Mouse (Mus musculus) G1E (cell line): ENCODE results near the gene Muc1. TPM values are rescaled to one million over a fixed set of nuclear protein-coding genes. Genes with fewer than 3 reads are reported as not detected.

Experiments used
- ATAC-seq: 2 replicates; pipeline ENCODE4 v1.8.0; 2016; ENCODE audit warnings: mild to moderate bottlenecking; ENCODE audit not compliant: insufficient number of reproducible peaks, poor library complexity, low FRiP score, severe bottlenecking; ENCODE audit errors: extremely low read depth
- DNase-seq: peaks from one replicate; pipeline ENCODE4 v3.0.0; 2012; ENCODE audit warnings: low spot score
- H3K27me3 ChIP-seq: 2 replicates; pipeline ENCODE4 v1.6.1; 2012; ENCODE audit warnings: mild to moderate bottlenecking, low read length, inconsistent platforms; ENCODE audit not compliant: insufficient read depth
- H3K36me3 ChIP-seq: replicated peaks from 2 replicates; pipeline ENCODE3; 2012; ENCODE audit warnings: mild to moderate bottlenecking, inconsistent platforms
- H3K4me1 ChIP-seq: 2 replicates; pipeline ENCODE4 v1.6.1; 2012; ENCODE audit warnings: low read depth, low read length, inconsistent platforms, mixed read lengths; ENCODE audit not compliant: insufficient read depth
- H3K4me3 ChIP-seq: 2 replicates; pipeline ENCODE4 v1.5.1; 2012; ENCODE audit warnings: low read depth, mild to moderate bottlenecking, inconsistent platforms, low read length, moderate library complexity, mixed read lengths
- H3K9me3 ChIP-seq: replicated peaks from 2 replicates; pipeline ENCODE4 v1.6.1; 2012; ENCODE audit warnings: inconsistent platforms
- CTCF ChIP-seq: IDR thresholded peaks from 2 replicates; pipeline ENCODE4 v1.5.1; 2012; ENCODE audit warnings: low read depth, low read length, inconsistent platforms, mixed read lengths
- GATA1 ChIP-seq: IDR thresholded peaks from 2 replicates; pipeline ENCODE4 v1.6.1; 2012; ENCODE audit warnings: borderline replicate concordance, low read length, inconsistent platforms, mixed read lengths
- GATA2 ChIP-seq: IDR thresholded peaks from 2 replicates; pipeline ENCODE4 v1.6.1; 2012; ENCODE audit warnings: low read depth, low read length, inconsistent platforms, borderline replicate concordance
- POLR2AphosphoS5 ChIP-seq: IDR thresholded peaks from 2 replicates; pipeline ENCODE4 v1.6.1; 2012; ENCODE audit warnings: low read depth, low read length, inconsistent platforms; ENCODE audit not compliant: insufficient replicate concordance
- TAL1 ChIP-seq: conservative IDR thresholded peaks from 2 replicates; pipeline ENCODE4 v1.6.1; 2012; ENCODE audit warnings: low read depth, low read length, inconsistent platforms, mixed read lengths
- polyA plus RNA-seq: library from polyadenylated mRNA; stranded (reverse); fragments of >175 nt; gene quantifications from 2 replicates; pipeline ENCODE4 v1.2.3, GENCODE M21; 2012
- total RNA-seq, 2 experiments: library from RNA; stranded (forward) in 1 of 2; stranded (reverse) in 1 of 2; fragments of 200-1000 nt in 1 of 2; fragments of >200 nt in 1 of 2; fragmentation: Nextera tagmentation in 1 of 2; gene quantifications; 2 replicates each; pipeline ENCODE4 v1.2.3; 2014 to 2017

Gene Muc1
- total and polyA plus RNA-seq, 3 experiments: 0.16 TPM; not detected in 2

GRCm38 (mm10) chr3:89238494-89238893 is 9.6 kb downstream of the Muc1 start:
- no peak for ATAC-seq
- H3K27me3 ChIP-seq: peaks cover 74% of the 10 kb centered on the region
- no peak for TF ChIP-seq GATA1
- TF ChIP-seq CTCF: no peak
- TF ChIP-seq GATA2: no peak
- TF ChIP-seq POLR2AphosphoS5: no peak
- no peak for TF ChIP-seq TAL1

GRCm38 (mm10) chr3:89242331-89242895 is 13.6 kb downstream of the Muc1 start:
- no peaks in the 10 kb centered on the region for H3K9me3 ChIP-seq

More at GRCm38 (mm10) chr3:89238494-89238893, 9.6 kb downstream of the Muc1 start:
- no peak for DNase-seq
- no peaks in the 10 kb centered on the region for H3K36me3 ChIP-seq
- H3K4me3 ChIP-seq: no peak overlapping the region
- H3K4me1 ChIP-seq: peaks cover 20% of the 10 kb centered on the region
- no peaks in the 10 kb centered on the region for H3K9me3 ChIP-seq

GRCm38 (mm10) chr3:89243609-89244008 is 14.8 kb downstream of the Muc1 start:
- ATAC-seq: no peak
- Histone ChIP-seq H3K9me3 (no peaks in the 10 kb centered on the region), H3K27me3 (peaks cover 37% of the 10 kb centered on the region), H3K4me3 (no peak overlapping the region; the same call in 1 of the 2 replicates), H3K36me3 (peaks cover 15% of the 10 kb centered on the region), H3K4me1 (peaks cover 51% of the 10 kb centered on the region)
- no peak for DNase-seq
- TF ChIP-seq GATA2 (no peak), CTCF (0 out of 2 replicates have a peak, but pooled peaks have one; percentile 7)

More at GRCm38 (mm10) chr3:89242331-89242895, 13.6 kb downstream of the Muc1 start:
- Histone ChIP-seq H3K4me1 (peaks cover 49% of the 10 kb centered on the region), H3K27me3 (peaks cover 49% of the 10 kb centered on the region), H3K4me3 (no peak overlapping the region), H3K36me3 (peaks cover 3% of the 10 kb centered on the region)
- TF ChIP-seq GATA2: no peak
- peak; percentile 68 for TF ChIP-seq CTCF
- TF ChIP-seq GATA1: no peak
- DNase-seq (no peak), ATAC-seq (no peak)

DNA sequence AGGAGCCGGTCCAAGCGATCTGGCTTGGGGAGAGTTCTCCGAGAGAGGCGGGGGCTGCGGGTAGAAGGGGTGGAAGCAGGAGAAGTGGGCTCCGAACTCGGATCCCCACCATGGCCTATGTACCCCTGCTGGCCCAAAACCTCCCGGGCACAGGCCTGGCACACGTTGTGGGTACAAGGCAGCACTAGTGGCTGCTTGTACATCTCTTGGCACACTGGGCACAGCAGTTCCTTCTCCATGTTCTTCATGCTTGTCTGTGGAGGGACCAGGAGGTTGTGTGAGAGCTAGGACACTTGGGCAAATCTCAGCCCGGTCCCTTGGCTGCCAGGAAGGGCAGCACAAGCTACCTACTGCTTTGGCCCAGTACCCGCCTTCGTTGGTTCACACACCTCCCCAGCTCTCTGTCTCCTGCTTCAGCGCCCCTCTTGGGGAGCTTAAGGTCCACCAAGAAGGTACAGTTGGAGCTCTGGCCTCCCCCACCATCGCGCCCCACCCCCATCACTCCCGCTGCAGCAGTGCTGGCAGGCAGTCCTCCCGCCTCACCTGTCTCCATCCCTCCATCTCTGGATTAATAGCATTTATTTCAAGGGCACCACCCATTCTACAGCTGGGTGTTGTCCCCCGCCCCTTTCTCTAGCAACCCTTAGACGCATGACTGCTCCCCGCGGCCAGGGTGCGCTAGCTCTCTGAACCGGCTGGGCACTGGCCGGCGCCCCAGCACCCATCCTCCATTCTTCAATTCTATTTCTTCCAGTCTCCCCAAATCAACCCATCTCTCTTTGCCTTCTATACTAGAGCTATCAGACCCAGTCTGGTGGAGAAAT is 15.5 kb downstream of the Muc1 start:
- H3K27me3 ChIP-seq: peaks cover 29% of the 10 kb centered on the region
- ATAC-seq (no peak), DNase-seq (no peak)
- H3K4me1 ChIP-seq: peaks cover 48% of the 10 kb centered on the region
- no peak for TF ChIP-seq CTCF
- TF ChIP-seq POLR2AphosphoS5: no peak
- TF ChIP-seq TAL1: no peak
- no peak for TF ChIP-seq GATA1
- no peak for TF ChIP-seq GATA2
- H3K36me3 ChIP-seq: peaks cover 21% of the 10 kb centered on the region
- H3K9me3 ChIP-seq: no peaks in the 10 kb centered on the region
- H3K4me3 ChIP-seq: 0 out of 2 replicates have a peak overlapping the region, but pooled peaks have one; percentile 18

DNA sequence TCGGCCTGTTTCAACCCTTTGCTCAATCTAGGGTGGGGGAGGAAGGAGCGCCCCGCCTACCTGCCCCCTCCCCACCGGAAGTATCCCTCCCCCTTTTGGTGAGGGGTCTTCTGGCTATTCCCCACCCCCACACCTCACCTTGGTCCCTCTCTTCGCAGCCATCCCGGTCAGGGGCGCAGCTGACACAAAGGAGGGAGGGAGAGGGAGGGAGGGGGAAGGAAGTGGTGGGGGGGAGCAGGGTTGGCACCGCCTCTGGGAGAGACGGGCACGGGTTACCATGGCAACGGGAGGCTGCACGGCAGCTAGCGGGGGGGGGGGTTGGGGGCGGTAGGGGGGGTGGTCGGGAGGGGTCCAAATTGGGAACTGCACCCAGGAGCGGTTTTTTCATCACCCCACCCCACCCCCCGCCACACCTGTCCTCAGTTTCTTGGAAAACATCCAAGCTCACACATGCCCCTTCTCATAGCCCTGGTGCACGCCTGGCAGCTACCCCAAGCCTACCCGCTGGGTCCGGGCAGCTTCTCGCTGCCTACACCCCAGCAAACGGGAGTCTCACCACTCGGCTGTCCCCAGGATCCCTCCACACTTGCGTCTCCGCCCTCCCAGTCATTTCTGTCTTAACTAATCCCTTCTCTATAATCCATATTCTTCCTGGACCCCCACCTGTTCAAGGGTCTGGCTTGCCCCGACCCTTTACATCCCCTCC is 16.3 kb downstream of the Muc1 start:
- Histone ChIP-seq H3K4me1 (peaks cover 53% of the 10 kb centered on the region), H3K4me3 (peak overlapping the region; percentile 40; the same call in 1 of the 2 replicates), H3K36me3 (peaks cover 28% of the 10 kb centered on the region), H3K27me3 (peaks cover 28% of the 10 kb centered on the region), H3K9me3 (no peaks in the 10 kb centered on the region)
- ATAC-seq (no peak), DNase-seq (no peak)
- TF ChIP-seq GATA2 (no peak), TAL1 (no peak), POLR2AphosphoS5 (no peak), CTCF (no peak), GATA1 (no peak)

- DNase-seq: no peak
- Histone ChIP-seq H3K9me3 (no peaks in the 10 kb centered on the region), H3K4me1 (peaks cover 59% of the 10 kb centered on the region), H3K27me3 (peaks cover 28% of the 10 kb centered on the region), H3K4me3 (peak within 1 kb of the TSS; percentile 84), H3K36me3 (peaks cover 28% of the 10 kb centered on the region)
- no peak for ATAC-seq
- TF ChIP-seq GATA2 (no peak), TAL1 (no peak), POLR2AphosphoS5 (no peak), CTCF (no peak), GATA1 (no peak)
These were observed 16.9 kb downstream of the Muc1 start, which contains the start of gene Krtcap2 for GRCm38 (mm10) chr3:89245688-89246171. Gene Krtcap2, plus strand, starts transcription at chr3:89245966.
